Mouse (Mus musculus) common myeloid progenitor, adult 5-6 weeks (primary cell): ENCODE measurements at regions not wholly inside any gene's neighbourhood (a gene's known extent, or its start where the extent isn't known, plus 50 kb on each side); places are given as distances from the start of the nearest gene placed in this dataset.
A peak's percentile ranks its signal among the peaks of the same experiment; 100 is the strongest.

Source experiments
- ATAC-seq: replicated peaks from 2 replicates; pipeline ENCODE4 v1.8.0; 2016; ENCODE audit warnings: low read depth, mild to moderate bottlenecking, moderate TSS enrichment, inconsistent platforms; ENCODE audit not compliant: poor library complexity, severe bottlenecking

DNA sequence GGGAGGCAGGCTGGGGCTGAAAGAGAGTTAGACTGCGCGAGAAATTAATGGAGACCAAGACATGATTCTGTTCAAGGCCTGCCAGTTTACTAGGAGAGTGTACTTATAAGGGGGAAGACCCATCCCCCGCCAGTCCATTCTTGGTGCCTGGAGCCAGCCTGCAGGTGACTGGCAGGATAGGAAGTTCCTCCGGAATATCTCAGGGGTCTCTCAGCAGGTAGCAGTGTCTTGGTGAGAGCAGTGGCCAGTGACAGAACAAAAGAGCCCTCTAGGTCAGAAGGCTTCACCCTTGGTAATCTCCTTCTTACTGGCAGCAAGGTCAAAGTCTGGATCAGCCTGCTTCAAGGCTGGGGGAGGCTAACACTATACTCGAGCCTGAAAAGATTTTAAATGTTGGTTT, 83.7 kb upstream of the Zfp804b start:
- ATAC-seq = no peak

DNA sequence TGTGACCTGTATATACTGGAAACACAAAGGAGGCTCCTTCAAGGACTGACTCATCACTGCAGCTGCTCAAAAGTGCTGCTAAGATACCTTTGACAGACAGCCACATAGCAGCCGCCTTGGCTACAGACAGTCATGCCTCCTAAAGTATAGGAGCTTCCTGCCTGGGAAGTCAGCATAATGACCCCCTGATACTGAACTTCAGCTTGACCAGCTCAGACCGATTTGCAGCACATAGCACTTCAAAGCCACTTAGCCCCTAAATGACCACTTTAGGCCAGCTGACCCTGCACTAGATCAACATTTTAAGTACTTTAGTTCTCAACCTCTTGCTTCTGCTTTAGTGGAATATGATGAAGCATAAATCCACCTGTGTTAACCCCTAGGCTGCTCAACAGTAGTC, 91.9 kb upstream of the Zfp804b start:
- no peak for ATAC-seq

DNA sequence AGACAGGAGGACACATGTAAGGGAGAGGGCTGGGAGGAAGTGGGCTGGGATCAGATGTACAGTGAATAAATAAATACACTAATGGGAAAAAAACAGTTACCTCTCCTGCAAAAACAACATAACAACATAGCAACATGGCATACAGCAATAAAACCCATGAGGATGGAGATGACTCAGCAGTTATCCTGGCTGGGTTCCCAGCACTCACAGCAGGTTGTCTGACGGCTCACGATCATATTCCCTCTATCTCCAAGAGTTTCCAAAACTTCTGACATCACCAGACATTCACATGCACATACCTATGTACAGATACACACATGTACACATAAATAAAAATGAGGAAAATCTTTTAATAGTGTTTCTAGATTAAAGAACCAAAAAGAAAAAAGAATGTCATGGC, 103.4 kb upstream of the Zfp804b start:
- ATAC-seq = no peak

DNA sequence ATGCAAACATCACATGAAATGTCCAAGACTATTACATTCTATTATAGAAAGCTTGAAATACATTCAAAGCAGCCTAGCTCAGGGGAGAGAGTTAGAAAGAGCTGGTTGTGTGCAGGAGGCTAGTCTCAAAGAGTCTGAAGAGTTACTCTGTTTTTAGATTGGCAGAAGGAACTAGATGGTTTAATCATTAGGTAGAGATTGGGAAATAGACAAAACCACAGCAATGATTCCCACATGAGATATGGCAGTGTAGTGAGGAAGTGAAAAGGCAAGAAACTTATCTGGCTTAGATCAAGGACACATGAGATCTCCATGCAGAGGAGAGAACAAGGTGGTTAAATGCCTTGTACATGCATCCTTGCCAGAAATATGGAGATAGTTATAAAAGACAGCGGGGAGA, 110.3 kb upstream of the Zfp804b start:
- peak; percentile 83 for ATAC-seq

DNA sequence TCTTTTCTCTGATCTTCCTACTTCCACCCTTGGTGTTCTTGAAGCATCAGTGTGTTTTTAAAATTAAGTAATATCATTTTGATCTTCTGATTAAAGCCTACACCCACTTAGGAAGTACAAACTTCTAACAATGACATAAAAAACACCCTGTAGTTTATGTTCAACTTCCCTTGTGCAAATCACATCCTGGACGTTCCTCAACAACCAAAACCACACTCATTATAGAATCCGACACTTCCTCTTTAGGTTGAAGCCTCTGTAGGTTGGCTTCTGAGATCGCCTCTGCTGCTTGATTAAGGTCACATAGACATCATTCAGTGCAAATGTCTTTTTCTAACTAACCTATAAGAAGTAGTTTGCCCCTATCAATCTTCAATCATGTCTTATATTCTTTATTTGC, 112.5 kb upstream of the Zfp804b start:
- ATAC-seq = peak; percentile 88

DNA sequence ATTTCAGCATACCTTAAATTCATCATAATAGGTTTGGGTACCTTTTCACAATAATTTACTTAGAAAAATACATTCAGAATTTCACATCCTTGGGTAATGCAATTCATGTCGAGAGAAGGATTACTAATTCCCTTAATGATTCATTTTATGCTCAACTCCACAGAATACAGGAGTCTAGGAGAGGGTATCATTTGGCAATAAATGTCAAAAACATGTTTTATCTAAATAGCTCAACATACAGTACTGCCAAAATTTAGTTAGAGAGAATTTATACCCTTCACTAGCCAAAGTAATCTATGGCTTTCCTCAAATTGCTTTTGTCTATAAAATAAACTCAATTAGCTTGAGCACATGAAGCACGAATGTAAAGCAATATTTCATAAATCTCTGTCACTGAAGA, 144.6 kb upstream of the Zfp804b start:
- ATAC-seq = no peak

DNA sequence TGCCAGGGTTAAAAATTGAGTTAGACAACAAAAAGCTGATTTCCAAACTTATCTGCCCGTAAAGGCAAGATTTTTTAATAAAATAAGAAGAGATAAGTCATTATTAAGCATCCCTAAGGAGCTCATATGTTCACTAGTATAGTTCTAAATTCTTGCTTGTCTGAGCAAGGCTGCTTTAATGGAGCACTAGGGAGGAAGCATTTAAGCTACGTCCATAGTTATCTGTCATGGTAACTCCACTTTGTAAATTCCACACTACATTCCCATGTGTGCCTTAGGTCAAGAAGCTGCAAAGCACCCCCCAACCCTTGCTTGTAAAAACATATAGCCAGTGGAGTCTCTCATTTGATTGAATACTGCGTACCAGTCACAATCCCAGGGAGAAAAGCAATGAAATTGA, 145.0 kb upstream of the Zfp804b start:
- ATAC-seq = no peak

DNA sequence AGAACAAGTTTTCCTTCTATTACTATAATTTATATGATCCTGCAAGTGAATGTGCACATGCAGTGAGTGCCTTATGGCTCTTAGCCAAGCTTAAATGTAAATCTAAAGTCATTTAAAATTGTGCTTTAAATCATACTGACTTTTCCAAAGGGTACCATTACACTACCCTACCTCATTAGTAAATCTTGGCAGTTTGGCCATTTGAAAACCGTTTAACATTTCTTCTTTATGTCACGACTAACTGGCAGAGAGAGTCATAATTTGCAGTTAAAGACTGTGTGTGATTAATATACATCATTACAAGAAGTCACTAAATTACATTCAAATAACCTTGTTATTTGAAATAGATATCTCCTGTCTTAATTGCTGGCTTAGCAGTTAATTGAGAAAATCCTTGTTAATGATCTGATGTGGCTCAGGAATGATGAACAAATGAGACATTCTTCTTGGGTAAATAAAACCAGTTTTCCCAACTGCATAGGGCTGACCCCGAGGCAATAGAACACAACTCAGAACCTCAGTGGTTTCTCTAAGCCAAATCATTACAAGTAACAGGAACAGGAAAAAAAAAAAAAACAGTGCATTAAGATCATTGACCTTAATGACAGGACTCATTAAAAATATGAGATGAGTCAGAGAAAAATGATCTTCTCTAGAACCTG, 173.1 kb upstream of the Zfp804b start:
- no peak for ATAC-seq

DNA sequence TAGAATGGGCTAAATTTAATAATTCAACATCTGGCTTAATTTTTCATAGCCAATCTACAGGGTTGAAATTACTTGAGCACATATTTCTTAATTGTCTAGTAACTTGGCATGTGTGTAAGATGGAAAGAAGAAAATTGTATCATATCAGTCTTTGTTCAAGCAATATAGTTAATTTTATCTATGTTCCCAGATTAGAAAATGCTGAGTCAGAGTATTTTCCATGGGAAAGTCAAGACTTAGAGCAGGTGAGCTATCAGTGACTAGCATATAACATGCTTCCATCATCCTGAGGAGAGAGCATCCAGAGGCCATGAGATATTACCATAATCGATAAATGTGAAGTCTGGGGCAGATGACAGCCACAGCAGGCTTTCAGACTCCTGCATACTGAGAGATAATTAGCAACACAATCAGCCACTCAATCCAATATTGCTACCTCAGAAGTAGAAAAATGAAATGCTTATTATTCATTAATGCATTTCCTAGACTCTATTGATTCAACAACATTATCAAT, 188.2 kb upstream of the Zfp804b start:
- no peak for ATAC-seq

DNA sequence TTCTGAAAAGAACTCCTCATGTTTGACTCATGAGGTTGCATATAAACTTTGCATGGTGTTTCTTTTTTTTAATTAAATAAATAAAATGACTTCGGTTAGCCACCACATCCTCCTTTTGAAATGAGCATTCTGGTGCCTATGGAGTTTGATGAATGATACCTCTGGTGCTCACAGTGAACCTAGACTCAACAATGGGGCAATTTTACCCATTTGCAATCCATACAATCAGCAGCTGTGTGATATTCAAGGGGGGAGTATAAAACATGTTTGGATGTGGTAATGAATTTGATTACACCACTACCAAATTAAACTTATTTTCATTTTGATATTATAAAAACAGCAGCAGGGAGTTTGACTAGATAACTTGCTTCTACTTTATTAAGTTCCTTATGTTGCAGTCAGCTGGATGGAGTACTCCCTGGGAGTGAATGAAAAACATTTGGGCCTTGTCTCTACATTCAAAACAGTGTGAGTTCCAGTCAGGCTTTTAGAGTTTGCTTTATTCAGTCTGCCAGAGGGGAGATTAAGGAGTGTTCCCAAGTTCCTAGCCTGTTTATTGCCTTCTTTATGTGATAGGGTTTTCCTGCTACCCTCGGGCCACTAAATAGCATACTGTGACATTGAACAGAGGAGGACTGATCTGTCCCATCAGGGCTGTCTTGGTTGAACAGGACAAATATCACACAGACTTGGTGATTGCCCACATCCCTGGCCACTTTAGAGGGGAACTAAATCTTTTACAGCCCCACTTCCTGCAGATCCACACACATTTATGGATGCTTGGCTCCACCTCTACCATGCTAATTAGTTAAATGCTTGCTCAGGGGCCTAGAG, 195.5 kb upstream of the Zfp804b start:
- no peak for ATAC-seq

DNA sequence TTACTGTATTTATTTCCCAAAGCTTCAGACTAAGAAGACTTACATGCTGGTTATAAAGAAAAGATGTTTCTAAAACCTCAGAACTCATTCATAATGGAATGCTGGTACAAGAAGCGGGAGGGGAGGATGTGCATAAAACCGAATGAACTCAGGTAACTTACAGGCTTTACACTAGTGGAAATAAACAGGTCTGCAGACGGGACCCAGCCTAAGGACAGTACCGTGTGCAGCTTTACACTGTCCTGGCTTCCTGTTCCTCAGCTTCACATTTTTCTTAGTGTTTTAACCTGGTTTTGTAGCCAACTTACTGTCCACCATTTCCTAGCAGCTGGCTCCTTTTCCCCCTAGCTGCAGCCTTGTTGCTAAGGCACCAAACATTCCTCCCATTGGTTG, 196.1 kb upstream of the Zfp804b start:
- no peak for ATAC-seq

DNA sequence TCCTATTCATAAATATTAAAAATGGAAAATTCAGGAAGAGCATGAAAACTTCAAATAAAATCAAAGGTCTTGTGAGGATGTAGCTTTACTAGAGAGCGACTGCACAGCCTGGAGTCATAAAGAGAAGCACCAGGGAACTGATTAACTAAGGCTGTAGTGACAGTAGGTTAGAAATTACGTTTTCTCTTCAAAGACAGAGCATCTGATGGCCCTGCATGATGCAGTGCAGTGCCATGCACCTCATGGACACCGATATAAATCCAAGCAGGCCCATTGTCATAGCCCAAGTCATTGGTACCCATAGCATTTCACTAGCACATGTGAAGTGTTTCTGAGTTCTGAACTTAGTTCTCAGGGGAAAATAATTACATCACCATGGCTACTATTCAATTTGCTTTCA, 199.3 kb upstream of the Zfp804b start:
- ATAC-seq = no peak

DNA sequence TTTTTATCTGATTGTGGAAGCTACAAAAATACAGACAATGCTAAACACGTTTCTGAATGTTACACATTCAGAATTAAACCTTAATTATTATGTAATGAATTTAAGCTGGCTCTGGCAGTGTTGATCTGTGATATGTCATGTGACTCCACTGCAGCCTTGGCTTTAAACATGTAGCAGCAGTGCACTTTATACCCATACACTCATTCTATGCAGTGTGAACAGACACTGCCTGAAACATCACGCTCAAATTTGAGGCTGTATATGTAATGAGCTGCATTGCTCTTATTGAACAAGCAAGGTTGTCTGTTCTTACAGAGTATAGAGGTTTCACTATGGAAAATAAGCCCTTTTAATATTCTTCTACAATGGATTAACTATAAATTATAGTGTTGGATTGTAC, 235.9 kb upstream of the Zfp804b start:
- ATAC-seq = no peak

DNA sequence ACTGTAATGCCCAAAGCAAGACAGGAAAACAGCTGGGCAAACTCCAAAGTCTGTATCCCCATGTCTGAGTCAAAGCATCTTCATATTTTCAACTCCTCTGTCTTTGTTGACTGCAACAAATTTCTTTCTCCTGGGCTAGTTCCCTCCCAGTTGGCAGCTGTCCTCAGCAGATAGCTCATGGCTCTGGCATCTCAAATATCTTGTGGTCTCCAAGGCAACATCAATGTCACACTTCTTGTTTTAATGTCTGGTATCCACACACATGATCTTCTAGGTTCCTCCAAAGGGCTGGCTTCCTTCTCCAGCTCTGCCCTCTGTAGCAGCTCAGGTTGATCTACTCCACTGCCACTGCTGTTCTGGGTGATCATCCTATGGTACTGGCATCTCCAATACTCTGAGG, 242.0 kb upstream of the Zfp804b start:
- ATAC-seq = no peak

DNA sequence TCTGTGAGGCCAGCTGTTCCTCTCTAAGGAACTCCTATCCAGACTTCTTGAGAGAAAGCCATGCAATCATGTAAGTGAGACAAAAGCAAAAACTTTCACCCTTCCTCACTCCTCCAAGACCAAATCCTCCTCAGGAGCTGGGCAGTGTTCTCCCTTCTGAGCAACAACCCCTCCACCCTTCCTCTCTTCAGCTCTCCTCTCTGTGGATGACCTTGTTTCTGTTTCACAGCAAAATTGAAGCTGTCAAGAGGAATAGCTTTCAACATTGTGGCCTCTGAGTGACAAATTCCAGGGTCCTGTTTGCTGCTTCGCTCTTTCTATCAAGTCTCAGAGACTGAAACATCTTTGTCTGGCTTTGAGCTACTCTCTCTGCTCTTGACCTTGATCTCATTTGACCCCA, 255.9 kb upstream of the Zfp804b start:
- no peak for ATAC-seq

DNA sequence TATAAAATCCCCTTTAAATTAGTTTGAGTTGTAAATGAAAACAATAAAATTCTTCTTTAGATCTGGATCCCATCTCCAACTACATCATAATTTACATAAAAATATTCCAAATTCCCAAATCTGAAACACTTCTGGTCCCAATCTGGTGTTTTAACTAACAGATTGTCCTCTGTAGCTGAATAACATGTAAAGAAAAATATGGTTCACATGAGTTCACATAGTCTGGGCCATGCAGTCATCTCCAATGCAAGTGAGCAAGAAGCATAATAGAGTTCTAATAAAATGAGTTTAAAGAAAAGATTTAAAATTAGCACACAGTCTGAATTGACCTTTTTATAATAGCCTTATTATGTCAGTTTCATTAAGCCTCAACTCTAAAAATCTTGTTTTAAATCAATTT, 263.0 kb upstream of the Zfp804b start:
- ATAC-seq = no peak

DNA sequence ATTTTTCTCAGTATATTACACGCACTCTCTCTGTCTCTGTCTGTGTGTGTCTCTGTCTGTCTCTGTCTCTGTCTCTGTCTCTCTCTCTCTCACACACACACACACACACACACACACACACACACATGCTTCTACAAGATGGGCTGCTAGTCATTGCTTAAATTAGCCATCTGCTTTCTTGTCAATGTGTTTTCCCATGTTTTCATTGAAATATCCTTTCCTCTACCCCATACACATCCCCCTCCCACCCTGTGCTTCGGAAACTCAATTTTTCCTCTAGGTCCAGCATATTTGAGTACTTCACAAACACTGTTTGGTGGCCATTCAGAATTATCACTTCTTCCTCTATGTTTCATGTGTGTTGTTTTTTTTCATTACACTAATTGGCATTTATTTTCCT, 263.4 kb upstream of the Zfp804b start:
- ATAC-seq = no peak

DNA sequence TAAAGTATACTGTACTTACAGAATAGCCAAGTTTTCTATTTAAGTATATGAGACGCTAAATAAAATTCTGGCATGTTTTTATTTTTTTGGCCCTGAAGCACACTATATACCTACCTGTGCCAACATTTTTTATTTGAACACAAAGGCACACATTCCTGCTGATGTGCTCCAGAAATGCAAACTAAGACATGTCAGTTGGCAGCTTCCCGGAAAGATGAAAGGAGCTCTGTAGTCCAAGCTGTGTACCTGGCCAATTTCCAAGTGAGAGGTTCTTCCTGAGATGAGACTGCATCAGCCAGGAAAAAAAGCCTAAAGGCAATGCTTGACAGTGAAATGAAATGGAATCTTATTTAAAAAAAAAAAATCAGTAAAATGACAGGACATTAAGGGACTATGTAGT, 305.0 kb upstream of the Steap4 start:
- ATAC-seq = no peak

DNA sequence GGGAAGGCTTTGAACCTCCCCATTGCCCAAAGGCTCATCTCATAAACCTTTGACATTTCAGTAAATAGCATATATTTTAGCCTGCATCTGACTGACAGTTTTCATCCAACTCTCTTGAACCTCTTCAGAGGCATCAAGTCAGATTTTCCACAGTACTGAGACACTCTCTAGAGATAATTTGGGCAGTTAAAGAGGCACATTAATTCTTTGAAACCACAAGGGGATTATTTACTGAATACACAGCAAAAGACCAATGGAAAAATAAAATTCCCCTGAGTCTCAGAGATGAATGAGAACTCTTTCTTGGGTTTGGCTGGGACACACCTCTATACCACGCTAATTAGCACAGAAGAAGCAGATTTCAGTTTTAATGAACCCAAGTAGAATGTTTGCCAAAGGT, 258.5 kb upstream of the Steap4 start:
- ATAC-seq = no peak

DNA sequence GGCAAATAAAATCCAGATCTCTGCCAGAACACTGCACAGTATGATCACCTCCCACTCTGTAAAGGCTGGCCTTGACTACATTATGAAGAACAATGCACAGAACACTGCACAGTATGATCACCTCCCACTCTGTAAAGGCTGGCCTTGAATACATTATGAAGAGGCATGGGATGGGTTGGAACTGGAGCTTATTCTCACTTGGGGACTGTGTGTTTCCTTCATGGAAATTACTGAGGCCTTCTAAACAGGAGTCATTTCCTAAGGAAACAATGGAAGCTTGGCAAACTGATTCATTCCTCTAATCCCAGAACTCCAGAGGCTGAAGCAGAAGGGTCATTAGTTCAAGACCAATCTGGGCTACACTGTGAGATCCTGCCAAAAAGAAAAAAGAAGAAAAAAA, 240.7 kb upstream of the Steap4 start:
- ATAC-seq = no peak

DNA sequence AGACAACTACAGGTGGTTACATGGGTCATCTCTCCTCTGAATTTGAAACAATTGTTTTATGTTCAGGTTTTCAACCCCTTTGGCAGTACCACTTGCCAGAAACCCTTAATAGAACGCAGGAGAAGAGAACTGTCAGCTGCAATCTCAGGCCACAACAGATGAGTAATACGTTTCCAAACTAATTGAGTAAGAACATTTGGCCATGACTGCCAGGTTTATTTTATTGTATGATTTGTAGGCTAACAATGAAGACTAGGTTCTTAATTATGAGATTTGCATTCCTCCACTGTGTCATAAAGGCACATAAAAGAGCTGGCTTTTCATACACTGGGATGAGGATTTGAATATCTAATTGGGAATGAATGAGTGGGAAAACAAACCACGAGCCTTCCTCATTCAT, 240.2 kb upstream of the Steap4 start:
- no peak for ATAC-seq

DNA sequence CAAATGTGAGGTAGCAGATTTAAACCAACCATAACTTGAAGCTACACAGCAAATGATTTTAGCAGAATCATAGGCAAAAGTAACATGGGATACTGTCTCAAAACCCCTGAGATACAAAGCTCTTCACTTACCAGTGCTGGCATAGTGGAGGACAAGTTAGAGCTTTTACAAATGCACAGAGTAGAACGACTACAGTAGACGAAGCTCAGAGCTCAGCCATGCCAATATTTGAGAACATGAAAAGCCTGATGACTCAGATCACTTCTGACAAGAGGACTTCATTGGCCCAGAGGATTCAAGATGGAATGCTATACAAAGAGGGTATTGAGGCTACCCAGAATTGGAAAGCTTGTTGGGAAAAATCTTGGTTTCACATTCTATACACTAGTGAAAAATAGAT, 239.6 kb upstream of the Steap4 start:
- ATAC-seq = no peak
